Mouse (Mus musculus) neural tube, embryonic 10.5 days (tissue): ENCODE data around the gene Zfp943.
"Not testable (repeated sequence)": the region's sequence is repeated elsewhere in the genome, so short reads cannot be mapped to it uniquely, and the experiment has no call there.

Experiments
- DNase-seq: peaks from one replicate; pipeline ENCODE4 v3.0.0-alpha.2; 2017; ENCODE audit warnings: low spot score; ENCODE audit errors: extremely low spot score

The Zfp943 gene

DNA sequence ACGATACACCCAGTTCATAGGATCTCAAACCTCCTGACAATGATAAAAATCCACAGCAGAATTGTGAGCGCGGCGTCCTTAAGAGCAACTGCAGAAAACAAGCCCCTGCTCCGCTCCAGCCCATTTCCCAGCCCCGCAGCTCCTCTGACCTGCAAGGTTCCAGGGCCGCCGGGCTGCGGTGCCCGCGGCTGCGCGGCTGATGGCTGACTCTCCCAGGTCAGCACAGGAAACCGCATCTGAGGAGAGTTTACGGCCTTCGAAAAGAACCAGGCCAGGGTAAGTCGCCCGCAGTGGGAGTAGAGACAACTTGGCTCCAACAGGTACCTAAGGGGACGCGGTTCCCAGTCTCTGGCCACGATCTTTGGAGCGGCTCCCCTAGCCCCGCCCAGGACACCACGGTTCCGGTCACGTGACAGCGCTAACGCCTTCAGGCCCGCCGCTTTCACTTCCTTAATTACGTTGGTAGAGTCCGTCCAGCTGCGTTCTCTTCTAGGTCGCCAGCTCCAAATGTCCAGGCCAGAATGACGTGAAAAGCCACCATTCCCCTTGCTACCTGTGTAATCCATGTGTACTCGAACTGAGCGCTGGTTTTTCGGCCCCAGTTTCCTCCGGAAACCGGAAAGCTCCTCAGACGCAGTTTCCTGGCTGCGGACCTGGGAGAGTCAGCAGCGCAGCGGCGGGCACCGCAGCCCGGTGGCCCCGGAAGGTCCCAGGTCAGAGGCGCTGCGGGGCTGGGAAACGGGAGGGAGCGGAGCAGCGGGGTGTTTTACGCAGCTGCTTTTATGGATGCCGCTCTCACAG, at the start of gene Zfp943, which contains the start of gene Zfp942:
Zfp943 (plus strand) TSS at position 446 of the 801 bp plus-strand sequence.
Zfp942 (minus strand) TSS at position 358 of the 801 bp plus-strand sequence.
- DNase-seq = peak; percentile 75

DNA sequence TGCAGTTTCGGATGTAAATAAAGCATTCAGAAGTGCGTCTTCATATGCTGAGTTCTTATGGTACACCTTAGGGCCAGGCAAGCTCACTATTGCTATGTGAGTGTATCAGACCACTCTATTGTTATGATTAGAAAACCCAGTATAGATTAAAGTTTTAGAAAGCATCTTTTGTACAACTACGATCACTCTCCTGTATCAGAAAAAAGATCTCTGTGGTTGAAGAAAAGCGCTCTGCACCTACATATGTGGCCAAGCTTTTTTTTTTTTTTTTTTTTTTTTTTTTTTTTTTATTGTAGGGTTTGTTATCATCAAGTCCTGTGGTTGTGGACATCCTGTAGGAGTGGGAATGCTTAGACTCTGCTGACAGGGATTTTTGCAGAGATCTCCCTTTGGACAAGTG, 950 bp downstream of the Zfp943 start:
- no peak for DNase-seq

DNA sequence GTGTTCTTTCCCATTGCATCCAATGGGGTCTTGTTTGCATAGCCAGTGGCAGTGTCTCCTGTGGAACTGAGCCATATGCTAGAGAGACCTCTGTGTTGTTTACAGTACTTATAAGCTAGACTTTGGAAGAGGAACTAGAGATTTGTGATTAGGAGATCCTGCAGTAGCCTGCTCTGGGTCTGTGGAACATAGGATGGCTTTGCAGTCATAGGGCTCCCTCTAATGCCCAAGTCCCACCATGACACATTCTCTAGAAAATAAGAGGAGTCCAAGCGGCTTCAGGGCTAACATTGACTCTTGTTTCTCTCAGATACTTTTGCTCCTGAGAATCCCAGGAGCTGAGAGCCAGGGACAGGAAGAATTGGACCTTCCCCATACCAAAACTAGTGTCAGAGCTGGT, 73.2 kb downstream of the Zfp943 start:
- DNase-seq = not testable (repeated sequence)

DNA sequence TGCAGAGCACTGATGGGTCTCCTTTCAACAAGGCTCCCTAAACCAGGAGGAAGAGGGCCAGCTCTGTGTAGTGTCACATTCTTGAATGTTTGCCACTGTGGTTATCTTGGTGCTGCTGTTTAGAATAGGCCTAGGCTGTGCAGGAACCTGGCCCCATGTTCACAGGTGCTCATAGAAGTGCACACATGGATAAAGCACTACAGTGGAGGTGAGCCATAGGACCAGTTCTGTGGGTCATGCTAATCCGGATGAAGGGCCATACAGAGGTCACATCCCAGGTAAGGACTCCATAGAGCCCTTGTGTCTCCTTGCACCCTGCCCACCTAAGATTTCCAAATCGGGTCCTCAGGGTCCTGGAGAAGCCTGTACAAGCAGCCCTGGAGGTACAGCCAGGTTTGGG, 87.1 kb downstream of the Zfp943 start:
- DNase-seq = no peak

DNA sequence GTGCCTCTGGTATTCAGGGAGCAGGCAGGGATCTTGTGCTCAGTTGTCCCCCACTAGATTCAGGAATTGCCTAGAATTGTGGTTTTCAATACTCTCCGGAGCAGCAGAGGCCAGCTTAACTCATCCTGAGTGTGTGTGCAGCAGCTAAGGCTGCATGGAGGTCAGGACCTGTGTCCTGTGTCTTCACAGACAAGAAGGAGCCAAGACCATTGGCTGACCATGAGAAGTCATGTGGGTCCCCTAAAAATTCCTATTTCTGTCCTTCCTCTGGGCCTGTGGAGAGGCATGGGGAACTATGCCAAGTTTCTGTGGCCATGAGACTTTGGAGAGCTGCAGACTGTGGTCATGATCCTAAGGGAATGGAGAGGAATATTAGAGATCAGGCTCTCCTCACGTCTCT, 90.9 kb downstream of the Zfp943 start:
- no peak for DNase-seq

DNA sequence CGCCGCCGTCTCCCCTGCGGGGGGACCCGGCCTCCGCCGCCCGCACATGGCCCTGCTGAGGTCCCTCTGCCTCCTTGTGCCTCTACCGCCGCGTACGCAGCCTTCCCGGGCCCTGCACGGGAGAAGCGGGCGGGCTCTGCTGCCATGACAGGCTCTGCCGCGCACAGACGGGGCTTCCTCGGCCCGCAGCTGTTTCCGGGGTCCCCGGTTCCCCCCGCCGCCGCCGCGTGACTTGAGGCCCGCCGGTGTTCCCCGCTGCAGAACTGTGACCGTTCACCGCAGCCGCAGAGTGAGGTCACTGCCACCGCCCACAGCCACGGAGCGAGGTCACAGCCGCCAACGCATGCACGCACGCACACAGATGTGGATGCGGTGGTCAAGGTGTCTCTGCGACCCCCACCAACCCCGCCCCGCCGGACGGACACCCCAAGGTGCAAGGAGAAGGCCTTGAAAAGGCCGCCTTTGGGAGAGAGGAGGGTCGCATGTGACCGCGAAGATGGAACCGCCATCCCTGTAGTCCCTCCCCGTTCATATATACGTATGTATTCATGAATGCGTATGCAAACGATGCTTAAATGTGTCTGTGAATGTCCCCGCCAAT, 118.8 kb downstream of the Zfp943 start:
- peak; percentile 61 for DNase-seq

DNA sequence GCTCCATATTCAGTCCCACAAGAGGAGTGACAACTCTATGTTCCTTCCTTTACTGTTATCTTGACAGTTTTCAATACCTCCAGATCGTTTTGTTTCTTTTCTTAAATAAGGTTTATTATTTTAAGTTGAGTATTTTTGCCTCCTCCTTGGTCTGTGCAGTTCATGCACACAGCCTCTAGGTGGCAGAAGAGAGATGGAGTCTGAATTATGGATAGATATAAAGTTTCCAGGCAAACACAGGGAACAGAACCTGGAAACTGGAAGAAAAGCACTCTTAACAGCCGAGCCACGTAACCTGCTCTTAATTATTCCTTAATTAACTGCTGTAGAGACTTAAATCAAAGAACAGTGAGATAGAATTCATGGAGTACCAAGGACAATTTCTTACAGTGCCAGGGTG, 120.9 kb downstream of the Zfp943 start:
- DNase-seq = peak; percentile 22

DNA sequence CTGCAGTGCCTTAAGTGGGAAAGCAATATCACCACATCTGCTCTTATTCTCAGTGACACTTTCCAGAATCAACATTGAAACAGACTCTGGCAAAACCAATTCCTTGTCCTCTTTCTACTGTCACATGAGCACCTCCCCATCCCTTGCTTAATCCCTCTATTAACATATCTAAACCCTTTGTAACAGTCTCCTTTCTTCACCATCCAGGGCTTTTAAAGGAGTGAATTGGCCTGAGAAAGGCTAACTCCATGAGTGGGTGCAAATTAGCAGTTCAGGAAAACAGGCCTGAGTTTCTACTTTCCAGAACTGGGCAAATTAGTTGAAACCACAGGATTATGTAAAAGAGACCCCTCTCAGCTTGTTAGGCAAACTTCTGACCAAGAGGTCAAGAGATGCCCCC, 156.4 kb downstream of the Zfp943 start:
- no peak for DNase-seq
